Mouse (Mus musculus): ENCODE measurements at regions not wholly inside any gene's neighbourhood (a gene's known extent, or its start where the extent isn't known, plus 50 kb on each side); places are given as distances from the start of the nearest gene placed in this dataset.

- TF ChIP-seq CTCF (IDR thresholded peaks at IDR 0.05) (no peak), EP300 (IDR thresholded peaks at IDR 0.05; ENCODE audit: insufficient read depth, low read depth, low read length) (no peak), POLR2A (IDR thresholded peaks at IDR 0.05; ENCODE audit: insufficient read depth, low read depth, low read length) (no peak)
Observed at GRCm38 (mm10) chr6:53232616-53233015, 54.5 kb upstream of the Creb5 start.
